Mouse (Mus musculus) thymus, adult 2 months (tissue): ENCODE measurements at regions not wholly inside any gene's neighbourhood (a gene's known extent, or its start where the extent isn't known, plus 50 kb on each side); places are given as distances from the start of the nearest gene placed in this dataset.

Source experiments
- DNase-seq: peaks from one replicate; pipeline ENCODE4 v3.0.0; 2021
- H3K27ac ChIP-seq: fragments of 200-500 bp; 2 replicates; pipeline ENCODE4 v1.5.1; 2012; ENCODE audit warnings: low read length, control low read depth; ENCODE audit not compliant: control insufficient read depth, insufficient read depth
- H3K27me3 ChIP-seq: fragments of 200-500 bp; 2 replicates; pipeline ENCODE4 v1.6.1; 2012; ENCODE audit warnings: mild to moderate bottlenecking, low read length, moderate library complexity, mixed read lengths; ENCODE audit not compliant: control insufficient read depth, insufficient read depth
- H3K36me3 ChIP-seq: fragments of 200-500 bp; 2 replicates; pipeline ENCODE4 v1.6.1; 2012; ENCODE audit warnings: mild to moderate bottlenecking, low read length, moderate library complexity; ENCODE audit not compliant: control insufficient read depth, insufficient read depth
- H3K4me1 ChIP-seq: fragments of 200-500 bp; replicated peaks from 2 replicates; pipeline ENCODE4 v1.6.1; 2012; ENCODE audit warnings: low read length; ENCODE audit not compliant: control insufficient read depth, insufficient read depth
- H3K4me3 ChIP-seq: fragments of 200-500 bp; 2 replicates; pipeline ENCODE4 v1.5.1; 2012; ENCODE audit warnings: mild to moderate bottlenecking, low read length, control low read depth, moderate library complexity; ENCODE audit not compliant: control insufficient read depth, insufficient read depth
- CTCF ChIP-seq: fragments of 200-500 bp; IDR thresholded peaks from 2 replicates; pipeline ENCODE4 v1.5.1; 2012; ENCODE audit warnings: mild to moderate bottlenecking, control low read depth, low read length, moderate library complexity, borderline replicate concordance; ENCODE audit not compliant: control insufficient read depth, poor library complexity, insufficient read depth; ENCODE audit errors: extremely low read depth
- POLR2A ChIP-seq: fragments of 200-500 bp; IDR thresholded peaks from 2 replicates; pipeline ENCODE4 v1.6.1; 2012; ENCODE audit warnings: mild to moderate bottlenecking, low read length, control low read depth, moderate library complexity; ENCODE audit not compliant: control insufficient read depth, poor library complexity, insufficient read depth; ENCODE audit errors: extremely low read depth
- WGBS: fragments of 180-500 bp; shearing (Covaris S2); methylation state at CpG from one replicate; pipeline ENCODE4 v1.1.7; 2018; 5-methylcytosine and 5-hydroxymethylcytosine counted together

DNA sequence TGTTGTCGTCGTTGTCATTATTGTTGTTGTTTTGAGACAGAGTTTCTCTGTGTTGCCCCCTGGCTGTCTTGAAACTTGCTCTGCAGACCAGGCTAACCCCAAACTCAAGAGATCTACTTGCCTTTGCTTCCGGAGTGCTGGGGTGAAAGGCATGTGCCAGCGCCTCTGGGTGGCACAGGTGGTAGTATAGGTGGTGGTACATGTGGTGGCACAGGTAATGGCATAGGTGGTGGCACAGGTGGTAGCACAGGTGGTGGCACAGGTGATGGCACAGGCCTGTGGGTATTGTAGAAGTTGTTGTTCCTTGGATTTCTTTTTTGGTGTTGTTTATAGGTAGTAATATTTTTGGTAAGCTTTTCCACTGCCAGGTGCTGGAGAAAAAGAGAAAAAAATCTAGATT is 69.5 kb upstream of the Psmd7 start:
- no peak overlapping the region for H3K4me3 ChIP-seq
- H3K36me3 ChIP-seq = no peaks in the 10 kb centered on the region
- TF ChIP-seq CTCF = no peak
- TF ChIP-seq POLR2A = no peak
- no peak for DNase-seq
- H3K27ac ChIP-seq = no peak overlapping the region
- no peaks in the 10 kb centered on the region for H3K4me1 ChIP-seq
- 95% methylated on average over 4 of the region's 4 CpGs for WGBS
- no peaks in the 10 kb centered on the region for H3K27me3 ChIP-seq

DNA sequence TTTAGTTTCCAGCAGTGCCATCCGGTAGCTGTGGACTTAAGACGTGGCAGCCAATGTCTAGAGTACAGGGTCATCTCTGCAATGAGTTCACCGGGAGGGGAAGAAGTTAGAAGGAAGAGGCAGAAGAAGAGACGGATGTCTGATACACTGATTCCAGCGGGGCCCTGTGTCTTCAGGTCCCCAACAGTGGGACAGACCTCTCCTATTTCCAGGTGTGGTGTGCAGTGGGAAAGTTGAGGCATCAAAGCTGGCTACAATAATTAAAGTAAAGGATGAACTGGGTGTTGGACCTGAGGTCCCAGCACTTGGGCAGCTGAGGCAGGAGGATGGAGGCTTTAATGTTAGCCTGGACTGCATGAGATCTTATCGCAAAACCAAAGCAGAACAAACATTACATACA is 70.1 kb upstream of the Psmd7 start:
- H3K4me3 ChIP-seq = no peak overlapping the region
- 97% methylated on average over 6 of the region's 6 CpGs for WGBS
- no peak for TF ChIP-seq POLR2A
- TF ChIP-seq CTCF = no peak
- no peak overlapping the region for H3K27ac ChIP-seq
- H3K4me1 ChIP-seq = no peaks in the 10 kb centered on the region
- no peaks in the 10 kb centered on the region for H3K27me3 ChIP-seq
- no peaks in the 10 kb centered on the region for H3K36me3 ChIP-seq
- no peak for DNase-seq

DNA sequence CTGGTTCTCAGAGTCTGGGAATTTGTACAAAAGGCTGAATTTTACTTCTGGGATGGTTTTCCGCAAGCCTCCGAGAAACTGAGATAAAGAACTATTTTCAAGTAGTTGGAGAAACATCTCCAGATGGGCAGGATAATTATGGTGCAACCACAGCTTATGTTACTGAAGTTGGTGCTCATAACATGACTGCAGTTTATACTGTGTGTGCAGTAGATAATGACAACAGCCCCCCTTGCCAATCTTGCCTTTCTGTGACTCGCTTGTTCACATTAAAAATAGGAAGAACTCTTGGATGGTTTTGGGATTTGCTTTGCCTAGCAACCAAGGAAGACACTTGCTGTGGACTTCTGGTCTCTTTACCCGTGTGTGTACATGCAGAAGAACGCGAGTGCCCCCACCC is 72.4 kb upstream of the Psmd7 start:
- no peaks in the 10 kb centered on the region for H3K4me1 ChIP-seq
- no peak overlapping the region for H3K27ac ChIP-seq
- no peak for DNase-seq
- 95% methylated on average over 6 of the region's 6 CpGs for WGBS
- no peaks in the 10 kb centered on the region for H3K27me3 ChIP-seq
- no peak overlapping the region for H3K4me3 ChIP-seq
- no peaks in the 10 kb centered on the region for H3K36me3 ChIP-seq
- TF ChIP-seq CTCF = no peak
- no peak for TF ChIP-seq POLR2A

DNA sequence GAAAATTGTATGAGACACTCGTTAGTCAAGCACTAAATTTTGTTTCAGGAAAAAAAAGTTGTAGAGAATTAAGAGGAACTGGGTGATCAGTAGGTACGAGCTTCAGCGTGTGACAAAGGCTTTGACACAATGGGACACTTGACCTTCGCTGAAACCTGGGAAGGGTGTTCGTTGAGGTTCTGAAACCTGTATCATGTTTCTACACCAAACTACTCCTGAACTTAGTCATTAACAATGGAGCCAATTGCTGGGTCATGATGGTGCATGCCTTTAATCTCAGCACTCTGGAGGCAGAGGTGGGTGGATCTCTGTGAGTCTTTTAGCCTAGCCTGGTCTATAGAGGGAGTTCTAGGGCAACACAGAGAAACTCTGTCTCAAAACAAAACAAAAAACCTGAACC is 81.3 kb upstream of the Psmd7 start:
- Histone ChIP-seq H3K27ac (no peak overlapping the region), H3K4me1 (no peaks in the 10 kb centered on the region), H3K4me3 (no peak overlapping the region), H3K27me3 (no peaks in the 10 kb centered on the region), H3K36me3 (no peaks in the 10 kb centered on the region)
- no peak for DNase-seq
- 89% methylated on average over 5 of the region's 5 CpGs for WGBS
- TF ChIP-seq CTCF (no peak), POLR2A (no peak)

DNA sequence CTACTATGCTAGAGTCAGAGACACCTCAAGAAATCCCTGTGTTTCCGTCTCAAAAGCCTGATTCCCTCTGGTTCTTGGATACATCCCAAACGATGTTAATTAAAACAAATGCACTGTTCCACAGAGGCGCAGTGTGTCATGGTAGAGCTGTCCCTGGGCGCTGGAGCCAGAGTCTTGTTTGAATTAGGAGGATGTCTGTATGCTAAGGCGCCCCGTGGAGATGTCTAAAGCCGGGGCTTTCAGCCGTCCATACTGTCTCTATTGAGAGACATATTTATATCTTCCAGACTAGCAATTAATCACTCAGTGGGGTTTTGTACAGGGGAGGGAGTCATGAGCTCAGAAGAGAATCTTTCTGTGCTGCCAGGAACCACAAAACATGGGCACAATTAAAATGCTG is 83.2 kb upstream of the Psmd7 start:
- no peak for DNase-seq
- Histone ChIP-seq H3K27me3 (no peaks in the 10 kb centered on the region), H3K4me1 (no peaks in the 10 kb centered on the region), H3K36me3 (no peaks in the 10 kb centered on the region), H3K27ac (no peak overlapping the region), H3K4me3 (no peak overlapping the region)
- 87% methylated on average over 8 of the region's 8 CpGs for WGBS
- no peak for TF ChIP-seq CTCF
- TF ChIP-seq POLR2A = no peak

DNA sequence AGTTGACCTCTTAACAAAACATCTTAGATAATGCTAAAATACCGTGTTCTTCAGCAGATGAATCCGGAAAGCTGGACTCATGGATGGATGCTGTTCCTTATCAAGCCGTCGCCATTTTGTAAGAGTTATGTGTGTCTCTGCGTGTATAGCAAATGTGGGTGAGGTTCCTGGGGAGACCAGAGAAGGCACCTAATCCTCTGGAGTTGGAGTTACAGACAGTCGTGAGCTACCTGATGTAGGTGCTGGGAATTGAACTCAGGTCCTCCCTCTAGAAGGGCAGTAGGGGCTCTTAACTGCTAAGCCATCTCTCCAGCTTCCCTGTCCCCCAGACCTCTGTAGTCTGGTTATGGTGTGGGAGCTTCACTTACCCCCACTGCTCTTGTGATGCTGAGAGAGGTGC is 84.4 kb upstream of the Psmd7 start:
- no peaks in the 10 kb centered on the region for H3K4me1 ChIP-seq
- no peak overlapping the region for H3K4me3 ChIP-seq
- TF ChIP-seq POLR2A = no peak
- TF ChIP-seq CTCF = no peak
- no peaks in the 10 kb centered on the region for H3K27me3 ChIP-seq
- H3K36me3 ChIP-seq = no peaks in the 10 kb centered on the region
- DNase-seq = no peak
- WGBS = 94% methylated on average over 6 of the region's 6 CpGs
- H3K27ac ChIP-seq = no peak overlapping the region

DNA sequence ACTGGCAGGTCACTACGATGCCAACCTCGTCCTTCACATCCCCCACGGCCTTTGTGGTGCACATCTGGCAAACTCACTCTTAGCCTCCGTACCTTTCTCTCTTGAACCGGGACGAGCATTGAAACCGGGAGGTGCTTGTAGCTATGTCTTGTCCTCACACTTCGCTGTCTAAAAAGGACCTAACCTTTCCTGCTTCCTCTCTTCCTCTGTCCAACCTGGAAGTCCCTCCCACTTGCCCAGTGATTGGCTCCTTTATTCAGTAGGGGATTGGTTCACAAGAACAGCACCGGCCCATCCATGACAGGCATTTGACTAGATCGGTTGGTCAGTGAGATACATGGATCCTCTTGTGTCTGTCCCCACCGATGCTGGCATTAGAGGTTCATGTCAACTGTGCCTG is 93.8 kb upstream of the Psmd7 start:
- Histone ChIP-seq H3K27me3 (no peaks in the 10 kb centered on the region), H3K36me3 (no peaks in the 10 kb centered on the region), H3K4me1 (no peaks in the 10 kb centered on the region), H3K4me3 (no peak overlapping the region), H3K27ac (no peak overlapping the region)
- no peak for DNase-seq
- no peak for TF ChIP-seq CTCF
- TF ChIP-seq POLR2A = no peak
- WGBS = 94% methylated on average over 11 of the region's 11 CpGs
